Mouse (Mus musculus) cortical plate, adult 2 months (tissue): Measurements from ENCODE around the gene Kif28.

Source experiments
- CTCF ChIP-seq: fragments of 200-500 bp; IDR thresholded peaks from 2 replicates; pipeline ENCODE4 v1.5.1; 2011; ENCODE audit warnings: mild to moderate bottlenecking, control low read depth, low read length; ENCODE audit not compliant: insufficient read depth; ENCODE audit errors: extremely low read depth
- POLR2A ChIP-seq: fragments of 200-500 bp; IDR thresholded peaks from 2 replicates; pipeline ENCODE4 v1.6.1; 2011; ENCODE audit warnings: mild to moderate bottlenecking, low read length, control low read depth; ENCODE audit not compliant: insufficient read depth; ENCODE audit errors: extremely low read depth

- TF ChIP-seq CTCF (no peak), POLR2A (no peak)
Observed at GRCm38 (mm10) chr1:179785502-179785901, 40.4 kb upstream of the Kif28 start.
